Mouse (Mus musculus): Measurements from ENCODE around the gene Tmpo. TPM values are rescaled to one million over a fixed set of nuclear protein-coding genes. Genes with fewer than 3 reads are reported as not detected.

Gene Tmpo
- polyA plus RNA-seq, 2 experiments: 239 to 340 TPM

- H3K4me1 ChIP-seq (ENCODE audit: control insufficient read depth, insufficient read depth, low read length): no peaks in the 10 kb centered on the region
- no peak overlapping the region for H3K4me2 ChIP-seq (replicated peaks; ENCODE audit: low read depth, low read length, severe bottlenecking)
- DNase-seq (ENCODE audit: low spot score): no peak
- H3K4me3 ChIP-seq (replicated peaks; ENCODE audit: low read length): no peak overlapping the region
- ATAC-seq (ENCODE audit: low FRiP score, low read depth): no peak
- no peak overlapping the region for H3K27ac ChIP-seq (replicated peaks; ENCODE audit: low read depth, low read length)
- H3K9ac ChIP-seq (ENCODE audit: low read depth, low read length, severe bottlenecking): no peak overlapping the region
- no peak for TF ChIP-seq POLR2A (IDR thresholded peaks at IDR 0.05; ENCODE audit: borderline replicate concordance, extremely low read depth, insufficient read depth, insufficient read length)
- no peaks in the 10 kb centered on the region for H3K27me3 ChIP-seq (ENCODE audit: control insufficient read depth, insufficient read depth, low read length)
- no peaks in the 10 kb centered on the region for H3K9me3 ChIP-seq (ENCODE audit: control insufficient read depth, low read length)
- H3K36me3 ChIP-seq (ENCODE audit: control insufficient read depth, insufficient read depth, low read length): no peaks in the 10 kb centered on the region
- WGBS: 90% methylated on average over 7 of the region's 7 CpGs
These were observed 45.7 kb downstream of the Tmpo start for GRCm38 (mm10) chr10:91135302-91135972.

- Histone ChIP-seq H3K4me1 (ENCODE audit: control insufficient read depth, insufficient read depth, low read length) (no peaks in the 10 kb centered on the region), H3K4me2 (replicated peaks; ENCODE audit: low read depth, low read length, severe bottlenecking) (no peak overlapping the region), H3K9ac (ENCODE audit: low read depth, low read length, severe bottlenecking) (no peak overlapping the region), H3K4me3 (replicated peaks; ENCODE audit: low read length) (no peak overlapping the region), H3K36me3 (ENCODE audit: control insufficient read depth, insufficient read depth, low read length) (no peaks in the 10 kb centered on the region), H3K27me3 (ENCODE audit: control insufficient read depth, insufficient read depth, low read length) (no peaks in the 10 kb centered on the region), H3K9me3 (ENCODE audit: control insufficient read depth, low read length) (no peaks in the 10 kb centered on the region), H3K27ac (replicated peaks; ENCODE audit: low read depth, low read length) (no peak overlapping the region)
- no peak for TF ChIP-seq POLR2A (IDR thresholded peaks at IDR 0.05; ENCODE audit: borderline replicate concordance, extremely low read depth, insufficient read depth, insufficient read length)
- ATAC-seq (ENCODE audit: low FRiP score, low read depth): no peak
- WGBS: 93% methylated on average over 1 of the region's 1 CpGs
- DNase-seq (ENCODE audit: low spot score): no peak
These were observed 49.5 kb downstream of the Tmpo start for GRCm38 (mm10) chr10:91131565-91131964.

DNA sequence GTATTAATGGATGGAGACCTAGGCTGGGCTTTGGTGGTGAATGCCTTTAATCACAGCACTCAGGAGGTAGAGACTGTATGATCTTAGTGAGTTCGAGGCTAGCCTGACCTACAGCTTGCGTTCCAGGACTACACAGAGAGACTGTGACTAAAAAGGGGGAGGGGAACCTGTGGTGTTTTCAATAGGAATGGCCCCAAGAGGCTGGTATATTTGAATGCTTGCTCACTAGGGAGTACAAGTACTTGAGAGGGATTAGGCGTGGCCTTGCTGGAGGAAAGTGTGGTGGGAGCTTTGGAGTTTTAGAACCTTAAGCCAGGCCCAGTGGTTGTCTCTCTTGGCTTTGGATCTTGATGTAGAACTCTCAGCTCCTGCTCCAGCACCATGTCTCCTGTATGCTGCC, 50.3 kb downstream of the Tmpo start:
- Histone ChIP-seq H3K27ac (replicated peaks; ENCODE audit: low read depth, low read length) (no peak overlapping the region), H3K4me1 (ENCODE audit: control insufficient read depth, insufficient read depth, low read length) (no peaks in the 10 kb centered on the region), H3K4me3 (replicated peaks; ENCODE audit: low read length) (no peak overlapping the region), H3K4me2 (replicated peaks; ENCODE audit: low read depth, low read length, severe bottlenecking) (no peak overlapping the region), H3K9me3 (ENCODE audit: control insufficient read depth, low read length) (no peaks in the 10 kb centered on the region), H3K36me3 (ENCODE audit: control insufficient read depth, insufficient read depth, low read length) (no peaks in the 10 kb centered on the region), H3K9ac (ENCODE audit: low read depth, low read length, severe bottlenecking) (no peak overlapping the region), H3K27me3 (ENCODE audit: control insufficient read depth, insufficient read depth, low read length) (no peaks in the 10 kb centered on the region)
- ATAC-seq (ENCODE audit: low FRiP score, low read depth) (no peak), DNase-seq (ENCODE audit: low spot score) (no peak)
- no peak for TF ChIP-seq POLR2A (IDR thresholded peaks at IDR 0.05; ENCODE audit: borderline replicate concordance, extremely low read depth, insufficient read depth, insufficient read length)
- 94% methylated on average over 3 of the region's 3 CpGs for WGBS

DNA sequence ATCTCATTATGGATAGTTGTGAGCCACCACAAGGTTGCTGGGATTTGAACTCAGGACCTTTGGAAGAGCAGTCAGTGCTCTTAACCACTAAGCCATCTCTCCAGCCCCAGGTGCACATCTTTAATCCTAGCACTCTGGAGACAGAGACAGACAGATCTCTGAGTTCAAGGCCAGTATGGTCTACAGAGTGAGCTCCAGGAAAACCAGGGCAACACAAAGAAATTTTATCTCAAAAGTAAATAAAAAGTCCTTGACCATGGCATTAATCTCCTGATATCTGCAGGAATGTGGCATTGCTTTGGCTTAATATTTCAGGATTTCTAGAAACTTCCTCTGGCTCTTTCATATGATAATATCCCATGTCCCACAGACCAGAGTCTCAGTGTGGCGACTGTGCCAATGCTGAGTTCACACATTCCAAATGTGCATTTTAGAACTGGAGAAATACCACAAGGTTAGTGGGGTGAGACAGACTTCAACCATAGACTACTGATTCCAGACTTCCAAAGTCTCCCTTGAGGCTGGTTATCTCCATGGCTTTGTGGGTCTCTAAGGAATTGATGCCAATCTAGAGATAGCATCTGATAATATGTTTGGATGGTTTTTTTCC, 52.5 kb downstream of the Tmpo start:
- H3K4me1 ChIP-seq (ENCODE audit: control insufficient read depth, insufficient read depth, low read length): no peaks in the 10 kb centered on the region
- no peak for TF ChIP-seq POLR2A (IDR thresholded peaks at IDR 0.05; ENCODE audit: borderline replicate concordance, extremely low read depth, insufficient read depth, insufficient read length)
- WGBS: 83% methylated on average over 1 of the region's 1 CpGs

DNA sequence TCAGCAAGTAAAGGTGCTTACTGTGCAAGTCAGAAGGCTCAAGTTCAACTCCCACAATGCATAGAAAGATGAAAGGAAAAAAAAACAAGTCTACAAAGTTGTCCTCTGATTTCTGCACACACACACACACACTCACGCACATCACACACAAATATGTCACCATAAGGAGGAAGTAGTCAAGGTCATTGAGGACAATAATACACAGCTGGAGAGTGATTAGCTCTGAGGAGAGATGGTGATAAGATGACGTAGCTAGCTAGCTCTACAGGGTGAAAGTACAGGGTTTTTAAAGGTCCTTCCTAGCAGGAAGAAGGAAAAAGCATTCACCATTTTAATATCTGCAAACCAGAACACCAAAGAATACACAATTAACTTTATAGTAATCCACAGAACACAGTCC, 53.7 kb downstream of the Tmpo start:
- Histone ChIP-seq H3K9ac (ENCODE audit: low read depth, low read length, severe bottlenecking) (no peak overlapping the region), H3K4me1 (ENCODE audit: control insufficient read depth, insufficient read depth, low read length) (peaks cover 6% of the 10 kb centered on the region; the same call in 1 of the 2 replicates), H3K36me3 (ENCODE audit: control insufficient read depth, insufficient read depth, low read length) (no peaks in the 10 kb centered on the region), H3K4me3 (replicated peaks; ENCODE audit: low read length) (no peak overlapping the region), H3K27ac (replicated peaks; ENCODE audit: low read depth, low read length) (no peak overlapping the region), H3K9me3 (ENCODE audit: control insufficient read depth, low read length) (no peaks in the 10 kb centered on the region), H3K4me2 (replicated peaks; ENCODE audit: low read depth, low read length, severe bottlenecking) (no peak overlapping the region), H3K27me3 (ENCODE audit: control insufficient read depth, insufficient read depth, low read length) (no peaks in the 10 kb centered on the region)
- no peak for ATAC-seq (ENCODE audit: low FRiP score, low read depth)
- WGBS: 85% methylated on average over 2 of the region's 2 CpGs
- DNase-seq (ENCODE audit: low spot score): no peak
- no peak for TF ChIP-seq POLR2A (IDR thresholded peaks at IDR 0.05; ENCODE audit: borderline replicate concordance, extremely low read depth, insufficient read depth, insufficient read length)

More for the DNA sequence above, 52.5 kb downstream of the Tmpo start:
- Histone ChIP-seq H3K9me3 (ENCODE audit: control insufficient read depth, low read length) (no peaks in the 10 kb centered on the region), H3K4me3 (replicated peaks; ENCODE audit: low read length) (no peak overlapping the region), H3K9ac (ENCODE audit: low read depth, low read length, severe bottlenecking) (no peak overlapping the region), H3K27me3 (ENCODE audit: control insufficient read depth, insufficient read depth, low read length) (no peaks in the 10 kb centered on the region), H3K36me3 (ENCODE audit: control insufficient read depth, insufficient read depth, low read length) (no peaks in the 10 kb centered on the region), H3K27ac (replicated peaks; ENCODE audit: low read depth, low read length) (no peak overlapping the region), H3K4me2 (replicated peaks; ENCODE audit: low read depth, low read length, severe bottlenecking) (no peak overlapping the region)
- DNase-seq (ENCODE audit: low spot score): no peak
- no peak for ATAC-seq (ENCODE audit: low FRiP score, low read depth)

All from limb, embryonic 14.5 days (tissue).